Mouse (Mus musculus) liver, embryonic 11.5 days (tissue): ENCODE measurements around the gene Acr. TPM values are rescaled to one million over a fixed set of nuclear protein-coding genes. Genes with fewer than 3 reads are reported as not detected.

Experiments
- ATAC-seq: fragments of 200-750 bp; cut with Nextera tagmentation; replicated peaks from 2 replicates; pipeline ENCODE4 v1.8.0; 2017; ENCODE audit warnings: moderate number of reproducible peaks, mild to moderate bottlenecking, moderate TSS enrichment, moderate library complexity; ENCODE audit not compliant: low FRiP score
- DNase-seq: peaks from one replicate; pipeline ENCODE4 v3.0.0-alpha.2; 2017; ENCODE audit warnings: low spot score
- H3K27ac ChIP-seq: fragments of 300-500 bp; sonication (generic); 2 replicates; pipeline ENCODE4 v1.5.1; 2014; ENCODE audit warnings: mild to moderate bottlenecking, low read depth, low read length, control low read depth
- H3K27me3 ChIP-seq: fragments of 300-500 bp; sonication (generic); replicated peaks from 2 replicates; pipeline ENCODE4 v1.6.1; 2014; ENCODE audit warnings: low read length, mixed read lengths; ENCODE audit not compliant: control insufficient read depth, insufficient read depth
- H3K36me3 ChIP-seq: fragments of 300-500 bp; sonication (generic); 2 replicates; pipeline ENCODE4 v1.6.1; 2014; ENCODE audit warnings: mild to moderate bottlenecking, low read length, moderate library complexity, mixed read lengths; ENCODE audit not compliant: control insufficient read depth, insufficient read depth
- H3K4me1 ChIP-seq: fragments of 300-500 bp; sonication (generic); replicated peaks from 2 replicates; pipeline ENCODE4 v1.6.1; 2014; ENCODE audit warnings: low read length, mixed read lengths; ENCODE audit not compliant: control insufficient read depth, insufficient read depth
- H3K4me2 ChIP-seq: fragments of 300-500 bp; sonication (generic); 2 replicates; pipeline ENCODE4 v1.6.1; 2014; ENCODE audit warnings: mild to moderate bottlenecking, control low read depth, moderate library complexity
- H3K4me3 ChIP-seq: fragments of 300-500 bp; sonication (generic); 2 replicates; pipeline ENCODE4 v1.5.1; 2014; ENCODE audit warnings: low read depth, low read length, control low read depth
- H3K9ac ChIP-seq: fragments of 300-500 bp; sonication (generic); 2 replicates; pipeline ENCODE4 v1.6.1; 2014; ENCODE audit warnings: low read depth, low read length, control low read depth
- H3K9me3 ChIP-seq: fragments of 300-500 bp; sonication (generic); 2 replicates; pipeline ENCODE4 v1.6.1; 2016; ENCODE audit warnings: low read length, inconsistent platforms, mixed read lengths; ENCODE audit not compliant: control insufficient read depth
- whole genome bisulfite sequencing: fragments of 180-500 bp; shearing (Covaris S2); extraction: QIAGEN DNeasy Blood & Tissue Kit; methylation state at CpG from one replicate; pipeline ENCODE4 v1.1.7; 2014; 5-methylcytosine and 5-hydroxymethylcytosine counted together
- polyA plus RNA-seq: library from polyadenylated mRNA; unstranded; fragments of >200 nt; fragmentation: Nextera tagmentation; extraction: Ambion mirVana; gene quantifications from 2 replicates; pipeline ENCODE4 v1.2.1, GENCODE M21; 2014

Gene Acr
- polyA plus RNA-seq, 1 experiment from 2014 or later: 0.11 TPM

DNA sequence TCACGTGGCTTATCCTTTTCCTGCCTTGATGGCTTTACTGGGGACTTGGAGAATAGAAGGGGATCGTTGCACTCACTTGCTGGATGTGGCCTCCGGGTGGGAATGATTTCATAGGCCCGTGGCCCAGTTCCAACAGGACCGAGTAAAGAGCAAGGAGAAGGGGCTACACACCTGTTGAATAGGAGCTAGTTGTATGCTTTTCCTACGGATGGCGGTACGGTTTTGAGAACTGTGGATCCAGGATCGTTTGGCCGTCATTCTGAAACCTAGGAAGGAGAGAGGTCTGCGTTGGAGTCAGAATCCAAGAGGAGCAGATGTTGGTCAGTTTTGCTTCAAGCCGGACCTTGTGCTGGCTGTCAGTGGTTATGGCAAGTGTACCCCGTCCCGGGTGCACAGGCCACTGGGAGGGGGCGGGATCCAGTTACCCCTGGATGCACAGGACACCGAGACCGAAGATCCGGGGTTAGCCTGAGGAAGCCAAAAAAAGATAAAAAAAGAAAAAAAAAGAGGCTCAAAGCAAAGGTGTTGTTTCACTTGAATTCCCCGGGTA, 41.3 kb upstream of the Acr start:
- H3K27me3 ChIP-seq: peaks cover 16% of the 10 kb centered on the region
- ATAC-seq: no peak
- no peaks in the 10 kb centered on the region for H3K9me3 ChIP-seq
- no peak overlapping the region for H3K4me2 ChIP-seq
- no peak for DNase-seq
- no peaks in the 10 kb centered on the region; the same call in 1 of the 2 replicates for H3K36me3 ChIP-seq
- H3K4me1 ChIP-seq: no peaks in the 10 kb centered on the region
- no peak overlapping the region for H3K4me3 ChIP-seq
- no peak overlapping the region for H3K9ac ChIP-seq
- no peak overlapping the region for H3K27ac ChIP-seq
- 89% methylated on average over 19 of the region's 19 CpGs for WGBS

DNA sequence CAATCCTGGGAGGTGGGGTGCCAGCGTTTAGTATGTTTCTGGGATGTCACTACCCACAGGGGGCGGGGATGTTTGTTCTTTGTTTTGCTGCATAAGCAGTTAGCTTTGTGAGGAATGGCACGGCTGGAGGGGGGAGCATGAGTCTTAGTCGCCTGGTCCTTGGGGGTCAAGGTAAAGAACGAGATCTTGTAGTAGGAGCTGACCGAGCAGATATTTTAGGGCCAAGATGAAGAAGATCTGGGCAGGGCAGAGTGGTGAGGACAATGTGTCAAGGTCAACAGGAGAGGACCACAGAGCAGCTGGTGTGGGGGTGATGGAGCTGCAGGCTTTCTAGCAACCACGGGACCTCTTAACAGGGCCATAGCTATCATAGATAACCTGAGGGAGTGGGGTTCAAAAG, 40.7 kb upstream of the Acr start:
- H3K9ac ChIP-seq: no peak overlapping the region
- no peak overlapping the region for H3K4me3 ChIP-seq
- H3K9me3 ChIP-seq: no peaks in the 10 kb centered on the region
- H3K27ac ChIP-seq: no peak overlapping the region
- no peaks in the 10 kb centered on the region; the same call in 1 of the 2 replicates for H3K36me3 ChIP-seq
- H3K4me1 ChIP-seq: no peaks in the 10 kb centered on the region
- 77% methylated on average over 7 of the region's 7 CpGs for WGBS
- ATAC-seq (no peak), DNase-seq (no peak)
- peaks cover 16% of the 10 kb centered on the region for H3K27me3 ChIP-seq
- no peak overlapping the region for H3K4me2 ChIP-seq

DNA sequence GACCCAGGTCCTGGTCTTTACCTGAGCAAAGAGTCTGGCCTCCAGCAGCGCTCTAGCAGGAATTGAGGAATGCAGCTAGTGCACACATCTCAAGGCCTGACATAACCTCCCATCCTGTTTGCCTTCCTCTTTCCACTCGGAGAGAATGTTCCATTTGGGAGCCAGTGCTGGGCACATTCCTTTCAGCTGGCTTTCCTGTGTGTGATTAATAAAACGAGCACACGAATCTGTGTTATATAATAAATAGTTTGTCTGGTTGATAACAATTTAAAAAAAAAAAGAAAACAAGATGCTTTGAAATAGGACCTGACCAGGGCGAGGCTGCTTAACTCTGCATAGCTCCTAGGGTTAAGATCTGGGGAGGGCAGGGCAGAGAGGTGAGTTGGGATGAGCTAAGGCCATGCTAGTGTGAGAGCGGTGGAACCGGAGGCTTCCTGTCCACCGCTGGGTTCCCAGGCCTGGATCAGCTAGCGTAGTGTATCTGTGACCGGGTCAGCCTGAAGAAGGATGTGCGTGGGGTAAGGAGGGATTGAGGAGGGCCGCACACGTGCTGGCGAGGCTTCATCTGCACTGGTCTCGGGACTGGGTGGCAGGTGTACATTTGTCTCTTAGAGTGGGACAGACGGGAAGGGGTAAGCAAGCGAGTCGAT, 39.8 kb upstream of the Acr start:
- H3K9me3 ChIP-seq: no peaks in the 10 kb centered on the region
- peaks cover 9% of the 10 kb centered on the region for H3K27me3 ChIP-seq
- ATAC-seq: no peak
- no peak overlapping the region for H3K4me2 ChIP-seq
- 87% methylated on average over 18 of the region's 18 CpGs for WGBS
- no peak overlapping the region for H3K4me3 ChIP-seq
- no peaks in the 10 kb centered on the region for H3K36me3 ChIP-seq
- no peaks in the 10 kb centered on the region for H3K4me1 ChIP-seq
- no peak overlapping the region for H3K27ac ChIP-seq
- no peak overlapping the region for H3K9ac ChIP-seq
- no peak for DNase-seq

DNA sequence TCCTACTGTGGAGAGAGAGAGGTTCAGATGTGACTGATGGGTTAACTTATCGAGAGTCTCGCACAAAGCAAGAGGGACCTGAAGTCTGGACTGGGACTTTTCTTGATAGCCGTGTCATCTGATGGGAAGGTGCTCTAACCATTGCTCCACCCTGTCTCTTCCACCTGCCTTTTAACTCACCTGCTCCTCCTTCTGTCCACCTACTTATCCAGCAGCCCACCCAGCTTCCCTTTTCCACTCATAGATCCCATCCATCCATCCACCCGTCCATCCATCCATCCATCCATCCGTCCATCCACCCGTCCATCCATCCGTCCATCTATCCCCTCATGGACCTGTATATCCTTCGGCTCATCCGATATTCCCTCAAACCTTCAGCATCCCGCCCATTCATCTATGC, 39.2 kb upstream of the Acr start:
- H3K9me3 ChIP-seq: no peaks in the 10 kb centered on the region
- H3K4me1 ChIP-seq: no peaks in the 10 kb centered on the region
- peaks cover 7% of the 10 kb centered on the region for H3K27me3 ChIP-seq
- no peak overlapping the region for H3K9ac ChIP-seq
- H3K4me2 ChIP-seq: no peak overlapping the region
- no peak overlapping the region for H3K27ac ChIP-seq
- H3K4me3 ChIP-seq: no peak overlapping the region
- no peak for DNase-seq
- ATAC-seq: no peak
- no peaks in the 10 kb centered on the region for H3K36me3 ChIP-seq
- 91% methylated on average over 10 of the region's 10 CpGs for WGBS

DNA sequence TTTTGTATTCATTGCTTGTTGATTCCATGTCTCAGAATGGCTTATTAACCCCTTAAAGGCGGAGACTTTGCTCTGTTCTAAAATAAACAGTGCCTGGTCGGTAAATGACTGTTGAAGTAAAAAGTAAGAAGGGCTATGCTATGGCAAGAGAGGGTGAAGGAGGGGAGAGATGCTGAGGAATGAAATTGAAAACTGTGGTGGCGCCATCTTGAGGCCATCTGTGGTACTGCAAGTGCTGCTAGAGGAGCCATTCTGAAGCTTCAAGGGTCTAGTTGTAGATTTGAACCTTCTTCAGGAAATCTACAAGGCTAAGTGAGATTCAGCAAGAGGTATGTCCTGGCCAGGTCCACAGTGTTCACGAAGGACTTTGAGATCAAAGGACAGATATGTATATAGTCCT, 37.8 kb upstream of the Acr start:
- Histone ChIP-seq H3K4me3 (no peak overlapping the region), H3K9ac (no peak overlapping the region), H3K36me3 (no peaks in the 10 kb centered on the region), H3K9me3 (no peaks in the 10 kb centered on the region), H3K27ac (no peak overlapping the region), H3K4me2 (no peak overlapping the region), H3K27me3 (no peaks in the 10 kb centered on the region), H3K4me1 (no peaks in the 10 kb centered on the region)
- peak; percentile 49 for DNase-seq
- ATAC-seq: no peak
- WGBS: 13% methylated on average over 4 of the region's 4 CpGs

DNA sequence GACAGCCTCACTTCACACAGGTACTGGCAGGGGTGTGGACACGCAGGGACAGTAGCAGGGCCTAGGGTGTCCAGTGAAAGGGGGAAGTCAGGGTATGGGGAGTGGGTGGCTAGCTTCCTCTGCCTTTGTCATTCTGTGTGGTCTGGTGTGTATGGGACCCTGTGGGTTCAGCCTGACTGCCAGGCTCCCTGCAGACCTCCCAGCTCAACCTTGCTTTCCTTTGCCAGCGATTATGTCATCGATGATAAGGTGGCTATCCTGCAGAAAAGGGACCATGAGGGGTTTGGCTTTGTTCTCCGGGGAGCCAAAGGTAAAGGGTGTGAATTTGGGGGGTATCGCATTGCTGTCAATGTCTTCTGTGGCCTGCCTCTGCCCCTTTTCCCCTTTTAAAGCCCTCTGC, 36.7 kb upstream of the Acr start:
- H3K27ac ChIP-seq: no peak overlapping the region
- H3K36me3 ChIP-seq: no peaks in the 10 kb centered on the region
- H3K4me2 ChIP-seq: no peak overlapping the region
- no peaks in the 10 kb centered on the region for H3K4me1 ChIP-seq
- DNase-seq: no peak
- no peak for ATAC-seq
- H3K9me3 ChIP-seq: no peaks in the 10 kb centered on the region
- no peak overlapping the region for H3K4me3 ChIP-seq
- 83% methylated on average over 5 of the region's 5 CpGs for WGBS
- no peaks in the 10 kb centered on the region for H3K27me3 ChIP-seq
- H3K9ac ChIP-seq: no peak overlapping the region

DNA sequence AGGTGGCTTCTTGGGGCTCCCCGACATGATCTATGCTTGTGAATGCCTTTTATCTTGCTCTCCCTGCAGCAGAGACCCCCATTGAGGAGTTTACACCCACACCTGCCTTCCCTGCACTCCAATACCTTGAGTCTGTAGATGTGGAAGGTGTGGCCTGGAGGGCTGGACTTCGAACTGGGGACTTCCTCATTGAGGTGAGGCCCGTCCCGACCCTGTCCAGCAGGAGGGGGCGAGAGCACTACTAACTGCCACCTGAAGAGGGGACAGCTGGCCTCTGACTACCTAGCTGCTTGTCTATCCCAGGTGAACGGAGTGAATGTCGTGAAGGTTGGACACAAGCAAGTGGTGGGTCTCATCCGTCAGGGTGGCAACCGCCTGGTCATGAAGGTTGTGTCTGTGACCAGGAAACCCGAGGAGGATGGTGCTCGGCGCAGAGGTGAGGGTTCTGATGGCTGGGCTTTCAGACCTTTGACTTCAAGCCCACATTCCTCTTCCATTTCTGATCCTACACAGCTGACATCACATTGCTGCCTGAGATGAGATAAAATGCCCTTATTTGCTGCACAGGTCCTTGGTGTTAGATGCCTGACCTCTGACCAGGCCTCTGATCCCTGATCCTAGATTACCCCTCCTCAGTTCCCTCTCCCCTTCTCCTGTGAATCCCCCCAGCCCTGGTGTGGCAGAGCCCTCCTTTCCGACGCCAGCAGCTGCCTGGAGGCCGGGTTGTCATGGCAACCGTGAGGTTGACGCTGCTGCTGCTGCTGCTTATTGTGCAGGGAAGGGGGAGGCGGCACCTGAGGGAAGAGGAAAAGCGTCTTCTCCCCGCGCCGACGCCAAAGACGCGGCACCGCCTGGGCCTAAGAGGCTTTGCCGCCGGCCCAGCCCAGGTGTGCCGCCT, 35.9 kb upstream of the Acr start:
- DNase-seq (no peak), ATAC-seq (no peak; the same call in 1 of the 2 replicates)
- Histone ChIP-seq H3K27ac (no peak overlapping the region), H3K4me3 (no peak overlapping the region), H3K27me3 (no peaks in the 10 kb centered on the region), H3K4me1 (no peaks in the 10 kb centered on the region), H3K4me2 (0 out of 2 replicates have a peak overlapping the region, but pooled peaks have one; percentile 7), H3K9me3 (no peaks in the 10 kb centered on the region), H3K36me3 (no peaks in the 10 kb centered on the region), H3K9ac (no peak overlapping the region)
- WGBS: 52% methylated on average over 29 of the region's 29 CpGs

DNA sequence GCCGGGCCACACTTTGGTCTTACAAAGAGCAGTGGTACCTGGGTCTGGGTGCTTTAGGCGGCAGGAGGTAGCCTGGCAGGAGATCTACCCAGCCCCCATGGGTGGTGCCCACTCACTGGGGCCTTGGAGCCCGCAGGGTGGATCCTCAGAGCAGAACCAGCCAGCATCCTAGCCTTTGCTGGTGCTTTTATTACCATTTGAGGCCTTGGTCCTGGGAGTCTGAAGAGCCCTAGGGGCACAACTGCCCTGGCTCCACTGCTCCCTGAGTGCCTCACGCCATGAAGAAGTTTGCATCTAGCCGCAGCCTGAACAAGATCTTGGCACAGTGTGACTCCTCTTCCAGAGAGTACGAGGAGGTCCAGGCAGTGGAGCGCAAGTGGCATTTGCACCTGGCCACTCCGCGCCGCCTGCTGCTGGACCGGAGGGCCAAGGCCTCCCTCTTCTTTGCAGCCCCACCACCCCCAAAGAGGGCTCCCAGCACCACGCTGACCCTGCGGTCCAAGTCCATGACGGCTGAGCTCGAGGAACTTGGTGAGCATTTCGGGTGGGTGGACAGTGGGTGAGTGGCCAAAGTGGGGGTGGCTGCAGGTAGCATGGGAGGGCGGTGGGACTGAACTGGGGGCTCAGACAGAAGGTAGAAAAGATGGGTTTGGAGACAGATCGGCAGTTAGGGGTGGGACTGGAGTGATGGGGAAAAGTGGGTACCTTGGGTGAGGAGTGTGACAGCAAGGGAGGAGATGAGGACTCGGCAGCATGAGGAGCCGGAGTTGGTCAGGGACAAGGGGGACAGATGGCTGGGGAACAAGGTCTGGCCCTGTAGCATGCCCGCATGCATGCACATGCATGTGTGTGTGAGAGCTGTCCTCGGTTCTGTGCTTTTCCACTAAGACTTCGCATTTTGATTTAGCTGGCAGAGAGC, 34.9 kb upstream of the Acr start:
- H3K4me3 ChIP-seq: no peak overlapping the region
- no peaks in the 10 kb centered on the region for H3K9me3 ChIP-seq
- 88% methylated on average over 23 of the region's 23 CpGs for WGBS
- no peaks in the 10 kb centered on the region for H3K4me1 ChIP-seq
- H3K36me3 ChIP-seq: no peaks in the 10 kb centered on the region
- no peak; the same call in 1 of the 2 replicates for ATAC-seq
- H3K9ac ChIP-seq: no peak overlapping the region
- H3K4me2 ChIP-seq: 0 out of 2 replicates have a peak overlapping the region, but pooled peaks have one; percentile 7
- no peak overlapping the region for H3K27ac ChIP-seq
- H3K27me3 ChIP-seq: no peaks in the 10 kb centered on the region
- no peak for DNase-seq
